Mouse (Mus musculus): ENCODE measurements around the gene Slc38a5. TPM values are rescaled to one million over a fixed set of nuclear protein-coding genes. Genes with fewer than 3 reads are reported as not detected.

Gene Slc38a5
- polyA plus RNA-seq, 1 experiment from 2014 or later: 0.53 TPM

Other genes with a start within 250 kb of the Slc38a5 start
- 64.7 and 68.5 TPM in 2 replicates for gene Suv39h1, start 196.4 kb upstream of the Slc38a5 start, polyA plus RNA-seq (2015; fragmentation: Nextera tagmentation; extraction: Ambion mirVana)
- 0.41 and 0.44 TPM in 2 replicates for gene Was, start 180.6 kb upstream of the Slc38a5 start, polyA plus RNA-seq (2015; fragmentation: Nextera tagmentation; extraction: Ambion mirVana)
- gene Wdr13, start 138.2 kb upstream of the Slc38a5 start, polyA plus RNA-seq (2015; fragmentation: Nextera tagmentation; extraction: Ambion mirVana): 23.2 and 27.2 TPM in 2 replicates
- gene Rbm3, start 125.3 kb upstream of the Slc38a5 start, polyA plus RNA-seq (2015; fragmentation: Nextera tagmentation; extraction: Ambion mirVana): 501 and 572 TPM in 2 replicates
- 12.7 and 13.7 TPM in 2 replicates for gene Tbc1d25, start 95.0 kb upstream of the Slc38a5 start, polyA plus RNA-seq (2015; fragmentation: Nextera tagmentation; extraction: Ambion mirVana)
- 36.2 and 39.3 TPM in 2 replicates for gene Ebp, start 77.6 kb upstream of the Slc38a5 start, polyA plus RNA-seq (2015; fragmentation: Nextera tagmentation; extraction: Ambion mirVana)
- gene Porcn, start 64.6 kb upstream of the Slc38a5 start, polyA plus RNA-seq (2015; fragmentation: Nextera tagmentation; extraction: Ambion mirVana): 12.7 and 14.1 TPM in 2 replicates
- gene Ftsj1, start 18.7 kb upstream of the Slc38a5 start, polyA plus RNA-seq (2015; fragmentation: Nextera tagmentation; extraction: Ambion mirVana): 41.7 and 47.2 TPM in 2 replicates
- gene Ssxb10, start 56.3 kb downstream of the Slc38a5 start, polyA plus RNA-seq (2015; fragmentation: Nextera tagmentation; extraction: Ambion mirVana): not detected in 2 replicates
- gene Ssxb9, start 95.8 kb downstream of the Slc38a5 start, polyA plus RNA-seq (2015; fragmentation: Nextera tagmentation; extraction: Ambion mirVana): not detected in 2 replicates
- not detected in 2 replicates for gene Ssxb1, start 142.2 kb downstream of the Slc38a5 start, polyA plus RNA-seq (2015; fragmentation: Nextera tagmentation; extraction: Ambion mirVana)
- gene Ssxb2, start 190.6 kb downstream of the Slc38a5 start, polyA plus RNA-seq (2015; fragmentation: Nextera tagmentation; extraction: Ambion mirVana): not detected in 2 replicates